Mouse (Mus musculus) WW6 (cell line): ENCODE results near the gene Cnn2.
A peak's percentile ranks its signal among the peaks of the same experiment; 100 is the strongest.

Experiments
- DNase-seq: peaks from one replicate; pipeline ENCODE4 v3.0.0-alpha.2; 2013; ENCODE audit warnings: low read depth, low spot score

Cnn2 gene

DNA sequence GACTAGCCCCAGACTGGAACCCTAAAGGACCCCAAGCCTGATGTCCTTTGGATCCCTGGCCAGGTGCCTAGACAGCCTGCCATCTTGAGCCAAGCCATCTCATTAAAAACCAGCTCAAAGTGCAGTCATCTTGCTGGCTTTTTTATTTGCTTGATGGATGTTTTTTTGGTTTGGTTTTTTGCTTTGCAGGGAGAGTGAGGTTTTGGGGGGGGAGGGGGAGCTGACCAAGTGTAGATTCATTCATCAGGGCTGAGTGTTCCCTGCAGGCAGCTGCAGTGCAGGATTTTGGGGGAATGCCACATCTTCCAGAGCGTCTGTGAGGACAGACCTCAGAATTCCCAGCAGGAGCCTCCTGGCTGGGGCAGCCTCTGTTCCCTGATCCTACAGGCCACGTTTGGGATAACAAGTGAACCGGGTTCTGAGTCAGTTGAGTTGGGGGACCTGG is 19.2 kb upstream of the Cnn2 start:
- DNase-seq, result no peak

DNA sequence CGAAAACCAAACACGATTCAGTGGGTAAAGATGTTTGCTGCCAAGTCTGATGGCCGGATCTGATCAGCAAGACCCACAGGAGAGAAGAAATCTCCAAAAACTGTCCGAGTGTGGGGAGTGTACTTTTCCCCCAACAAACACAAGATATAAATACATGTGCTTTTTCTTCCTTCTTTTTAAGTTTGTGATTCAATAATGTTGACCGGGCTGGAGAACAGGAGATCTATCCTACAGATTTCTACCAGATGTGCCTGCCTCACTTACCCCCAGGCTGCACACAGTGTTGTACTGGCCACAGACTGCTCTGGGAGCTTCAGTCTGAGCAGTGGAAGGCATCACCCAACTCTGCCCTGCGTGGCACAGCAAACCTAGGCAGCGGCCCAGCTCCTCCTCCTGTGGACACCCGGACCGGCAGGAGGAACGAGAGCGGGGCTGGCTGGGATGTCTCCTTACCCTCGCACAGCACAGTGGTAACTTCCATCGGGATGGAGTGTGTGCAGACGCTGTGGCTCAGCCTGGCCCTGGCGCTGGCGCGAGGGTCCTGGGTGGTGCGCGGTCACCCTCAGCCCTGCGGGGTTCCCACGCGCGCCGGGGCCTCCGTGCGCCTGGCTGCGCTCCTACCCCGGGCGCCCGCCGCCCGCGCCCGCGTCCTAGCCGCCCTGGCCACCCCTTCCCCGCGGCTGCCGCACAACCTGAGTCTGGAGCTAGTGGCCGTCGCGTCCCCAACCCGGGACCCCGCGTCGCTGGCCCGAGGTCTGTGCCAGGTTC is 17.8 kb upstream of the Cnn2 start, which contains the start of gene Grin3b:
Gene Grin3b, plus strand, starts transcription at position 301 of the 768 bp plus-strand sequence.
- DNase-seq, result no peak

DNA sequence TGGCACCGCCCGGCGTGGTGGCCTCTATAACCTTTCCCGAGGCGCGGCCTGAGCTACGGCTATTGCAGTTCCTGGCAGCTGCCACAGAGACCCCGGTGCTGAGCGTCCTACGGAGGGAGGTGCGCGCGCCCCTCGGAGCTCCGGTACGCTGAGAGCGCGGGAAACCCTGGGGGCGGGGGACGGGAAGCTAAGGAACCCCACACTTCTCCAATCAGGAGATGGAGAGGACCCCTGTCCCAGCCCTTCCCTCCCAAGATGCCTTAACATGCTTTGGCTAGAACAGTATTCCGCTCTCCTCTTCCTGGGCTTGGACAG is 17.2 kb upstream of the Cnn2 start:
- DNase-seq, result no peak

DNA sequence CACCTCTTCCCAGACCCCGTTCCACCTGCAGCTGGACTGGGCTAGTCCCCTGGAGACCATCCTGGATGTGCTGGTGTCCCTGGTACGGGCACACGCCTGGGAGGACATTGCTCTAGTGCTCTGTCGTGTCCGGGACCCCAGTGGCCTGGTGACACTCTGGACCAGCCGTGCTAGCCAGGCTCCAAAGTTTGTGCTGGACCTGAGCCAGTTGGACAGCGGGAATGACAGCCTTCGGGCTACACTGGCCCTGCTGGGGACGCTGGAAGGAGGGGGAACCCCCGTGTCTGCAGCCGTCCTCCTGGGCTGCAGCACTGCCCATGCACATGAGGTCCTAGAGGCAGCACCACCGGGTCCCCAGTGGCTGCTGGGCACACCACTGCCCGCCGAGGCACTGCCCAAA is 15.6 kb upstream of the Cnn2 start:
- DNase-seq, result no peak

DNA sequence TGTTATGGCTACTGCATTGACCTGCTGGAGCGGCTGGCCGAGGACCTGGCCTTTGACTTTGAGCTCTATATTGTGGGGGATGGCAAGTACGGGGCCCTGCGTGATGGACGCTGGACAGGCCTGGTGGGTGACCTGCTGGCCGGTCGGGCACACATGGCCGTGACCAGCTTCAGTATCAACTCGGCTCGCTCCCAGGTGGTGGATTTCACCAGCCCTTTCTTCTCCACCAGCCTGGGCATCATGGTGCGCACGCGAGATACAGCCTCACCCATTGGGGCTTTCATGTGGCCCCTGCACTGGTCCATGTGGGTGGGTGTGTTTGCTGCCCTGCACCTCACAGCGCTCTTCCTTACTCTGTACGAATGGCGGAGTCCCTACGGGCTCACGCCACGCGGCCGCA is 14.3 kb upstream of the Cnn2 start:
- no peak for DNase-seq

DNA sequence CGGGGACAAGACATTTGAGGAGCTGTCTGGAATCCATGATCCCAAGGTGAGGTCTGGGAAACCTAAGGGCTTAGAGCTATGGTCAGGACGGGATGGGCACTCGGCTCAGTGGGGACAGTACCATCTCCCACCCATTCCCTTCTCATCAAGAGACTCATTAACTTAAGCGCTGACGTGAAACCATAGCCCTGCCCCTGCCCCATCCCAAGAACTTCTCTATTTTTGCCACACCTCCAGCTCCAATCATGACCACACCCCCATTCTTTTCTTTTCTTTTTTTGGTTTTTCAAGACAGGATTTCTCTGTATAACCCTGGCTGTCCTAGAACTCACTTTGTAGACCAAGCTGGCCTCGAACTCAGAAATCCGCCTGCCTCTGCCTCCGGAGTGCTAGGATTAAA is 13.7 kb upstream of the Cnn2 start:
- DNase-seq, result no peak

DNA sequence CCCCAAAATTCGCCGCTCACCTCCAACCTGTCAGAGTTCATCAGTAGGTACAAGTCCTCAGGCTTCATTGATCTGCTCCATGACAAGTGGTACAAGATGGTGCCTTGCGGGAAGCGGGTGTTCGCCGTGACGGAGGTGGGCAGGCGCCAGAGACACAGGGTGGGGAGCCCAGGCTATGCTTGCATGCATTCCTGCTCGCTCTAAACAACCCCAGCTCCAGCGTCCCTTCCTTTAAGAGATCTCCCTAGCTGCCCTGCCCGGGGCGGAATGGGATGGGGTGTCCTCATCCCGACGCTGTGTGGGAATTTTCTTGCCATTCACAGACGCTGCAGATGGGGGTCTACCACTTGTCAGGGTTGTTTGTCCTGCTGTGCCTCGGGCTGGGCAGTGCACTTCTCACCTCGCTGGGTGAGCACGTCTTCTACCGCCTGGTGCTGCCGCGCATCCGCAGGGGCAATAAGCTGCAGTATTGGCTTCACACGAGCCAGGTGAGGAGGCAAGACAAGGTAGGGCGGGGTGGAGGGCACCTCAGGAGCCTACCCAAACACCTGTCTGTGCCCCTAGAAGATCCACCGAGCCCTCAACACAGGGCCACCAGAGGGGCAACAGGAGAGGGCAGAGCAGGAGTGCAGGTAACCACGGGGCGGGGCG is 12.2 kb upstream of the Cnn2 start:
- no peak for DNase-seq

DNA sequence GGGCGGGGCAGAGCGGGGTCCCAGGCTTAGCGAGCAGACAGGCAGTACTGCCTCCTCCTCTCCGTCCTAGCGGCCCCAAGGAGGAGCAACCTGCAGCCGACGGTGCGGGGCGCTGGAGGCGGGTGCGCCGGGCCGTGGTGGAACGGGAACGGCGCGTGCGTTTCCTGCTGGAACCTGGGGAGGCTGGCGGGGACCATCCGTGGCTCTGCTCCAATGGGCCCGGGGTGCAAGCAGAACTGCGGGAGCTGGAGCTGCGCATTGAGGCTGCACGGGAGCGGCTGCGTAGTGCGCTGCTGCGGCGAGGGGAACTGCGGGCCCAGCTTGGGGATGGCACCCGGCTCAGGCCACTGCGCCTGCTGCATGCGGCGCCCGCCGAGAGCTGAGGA is 11.7 kb upstream of the Cnn2 start:
- no peak for DNase-seq

DNA sequence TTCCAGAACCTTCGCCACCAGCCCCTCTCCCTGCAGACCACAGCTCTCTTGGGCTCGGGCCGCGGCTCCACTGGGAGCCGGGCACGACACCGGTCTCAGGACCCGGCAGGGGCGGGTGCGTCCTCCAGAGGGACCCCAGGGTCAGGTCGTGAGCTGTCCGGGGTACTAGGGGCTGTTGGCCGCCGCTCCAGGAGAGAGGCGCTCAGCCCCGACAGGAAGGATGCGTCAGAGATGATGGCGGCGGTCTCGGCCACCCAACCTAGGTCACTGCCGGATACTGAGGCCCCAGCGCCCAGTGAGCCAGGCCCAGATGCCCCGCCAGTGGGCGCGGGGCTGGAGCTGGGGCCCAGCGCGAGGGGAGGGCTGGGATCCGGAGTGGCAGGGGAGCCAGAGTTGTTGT is 11.1 kb upstream of the Cnn2 start:
- no peak for DNase-seq

DNA sequence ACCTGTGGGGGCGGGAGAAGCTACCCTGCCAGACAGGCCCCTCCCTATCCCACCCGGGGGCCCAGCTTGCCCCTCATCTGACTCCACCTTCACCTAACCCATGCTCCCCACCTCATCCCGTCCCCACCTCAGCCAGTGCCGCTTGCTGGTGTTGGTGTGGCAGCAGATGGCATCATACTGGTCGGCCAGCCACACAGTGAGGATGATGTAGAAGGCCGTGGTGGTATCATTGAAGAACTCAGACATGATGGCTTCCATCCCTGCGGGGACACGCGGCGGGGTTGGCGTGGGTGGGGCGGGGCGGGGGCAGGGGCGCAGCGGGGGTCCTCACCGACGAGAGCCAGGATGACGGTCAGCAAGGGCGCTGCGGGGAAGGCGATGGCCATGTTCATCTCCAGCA is 10.3 kb upstream of the Cnn2 start:
- DNase-seq, result no peak

DNA sequence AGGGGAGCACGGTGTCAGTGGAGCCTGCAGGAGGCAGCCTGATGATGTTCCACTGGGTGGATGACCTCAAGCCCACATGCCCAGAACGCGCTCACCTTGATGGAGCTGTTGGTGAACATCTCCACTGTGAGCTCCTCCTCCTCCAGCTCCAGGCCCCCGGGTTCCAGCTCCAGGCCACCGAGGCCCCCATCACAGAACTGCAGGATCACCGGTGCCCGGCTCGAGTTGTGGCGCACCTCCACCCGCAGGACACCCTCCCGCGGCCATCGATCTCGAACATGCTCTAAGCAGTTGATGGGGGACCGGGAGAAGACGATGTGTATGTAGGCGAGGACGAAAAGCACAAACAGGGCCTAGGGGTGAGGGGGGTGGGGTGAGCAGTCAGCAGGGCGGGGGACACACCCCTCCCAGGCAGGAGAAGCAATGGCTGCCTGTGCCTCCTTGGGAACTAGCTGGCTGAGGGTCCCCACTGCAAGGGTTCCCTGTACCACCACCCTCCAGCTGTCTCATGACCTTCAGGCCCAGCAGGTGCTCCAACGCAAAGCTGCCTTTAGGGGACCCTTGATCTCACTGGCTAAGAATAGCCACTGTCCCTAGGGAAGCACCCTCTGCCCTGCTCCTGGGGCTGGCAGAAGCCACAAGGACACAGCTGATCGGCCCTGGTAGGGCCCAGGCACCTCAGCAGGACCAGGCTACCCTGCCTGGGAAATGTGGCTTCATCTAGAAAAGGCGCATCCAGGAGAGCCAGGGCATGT is 8.8 kb upstream of the Cnn2 start:
- no peak for DNase-seq

DNA sequence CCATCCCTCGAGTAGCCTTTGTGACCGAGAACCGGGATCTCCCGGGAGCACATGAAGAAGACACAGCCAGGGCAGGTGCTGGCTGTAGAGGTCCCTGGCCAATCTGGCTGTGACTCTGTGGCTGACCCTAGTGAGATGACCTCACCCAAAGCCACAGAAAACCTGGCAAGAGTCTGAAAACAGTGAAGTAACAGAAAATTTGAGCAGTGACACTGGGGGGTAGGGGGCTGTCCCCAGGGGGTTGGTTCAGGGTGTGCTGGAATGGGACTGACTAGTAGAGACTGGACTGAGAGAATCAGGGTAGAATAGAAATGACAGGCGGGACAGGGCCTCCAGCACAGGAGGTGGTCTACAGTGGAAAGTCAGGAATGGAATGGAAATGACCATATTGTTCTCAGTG is 5.2 kb upstream of the Cnn2 start:
- no peak for DNase-seq

DNA sequence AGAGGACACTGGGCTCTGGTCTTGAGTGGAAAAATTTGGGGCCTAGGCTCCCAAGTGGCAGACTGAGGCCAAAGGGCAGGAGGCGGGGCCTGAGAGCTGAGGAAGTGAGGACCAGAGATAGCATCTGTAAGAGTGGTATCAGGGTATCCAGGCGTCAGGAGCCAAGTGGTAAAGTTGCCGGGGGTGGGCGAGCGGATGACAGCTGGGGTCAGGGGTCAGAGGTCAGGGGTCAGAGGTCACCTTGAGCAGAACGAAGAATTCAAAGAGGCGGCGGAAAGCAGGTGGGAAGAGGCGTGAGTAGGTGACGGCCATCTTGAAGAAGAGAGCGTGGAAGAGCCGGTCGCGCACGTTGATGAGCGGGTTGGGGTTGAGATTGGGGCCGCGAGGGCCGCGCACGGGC is 4.7 kb upstream of the Cnn2 start:
- DNase-seq, result no peak

DNA sequence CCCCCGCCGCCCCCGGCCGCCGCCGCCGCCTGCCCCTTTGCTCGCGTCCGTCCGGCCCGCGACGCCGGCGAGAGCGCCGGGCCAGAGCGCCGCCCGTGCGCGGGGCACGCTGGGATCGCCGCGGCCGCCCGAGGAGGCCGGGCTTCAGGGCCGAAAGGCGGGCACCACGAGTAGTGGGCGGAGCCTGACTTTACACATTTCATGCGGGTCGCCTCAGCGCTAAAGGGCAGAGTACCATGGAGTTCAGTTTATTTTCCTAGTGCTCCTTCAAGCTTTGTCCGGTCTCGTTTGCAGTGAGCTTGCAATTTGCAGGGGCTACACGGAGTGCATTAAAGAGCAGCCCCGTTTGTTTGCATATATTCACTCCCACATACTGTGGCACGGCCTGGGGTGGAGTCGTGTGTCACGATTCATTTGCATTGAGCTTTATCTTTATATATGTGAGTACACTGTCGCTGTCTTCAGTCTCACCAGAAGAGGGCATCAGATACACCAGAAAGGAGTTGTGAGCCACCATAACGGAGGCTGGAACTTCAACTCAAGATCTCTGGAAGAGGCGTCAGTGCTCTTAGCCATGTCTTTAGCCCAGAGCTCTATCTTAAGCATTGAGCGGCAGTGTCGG is 4.1 kb upstream of the Cnn2 start, which contains the start of gene Tmem259:
Gene Tmem259, minus strand, starts transcription at position 136 of the 622 bp plus-strand sequence.
- DNase-seq, result peak; percentile 79

DNA sequence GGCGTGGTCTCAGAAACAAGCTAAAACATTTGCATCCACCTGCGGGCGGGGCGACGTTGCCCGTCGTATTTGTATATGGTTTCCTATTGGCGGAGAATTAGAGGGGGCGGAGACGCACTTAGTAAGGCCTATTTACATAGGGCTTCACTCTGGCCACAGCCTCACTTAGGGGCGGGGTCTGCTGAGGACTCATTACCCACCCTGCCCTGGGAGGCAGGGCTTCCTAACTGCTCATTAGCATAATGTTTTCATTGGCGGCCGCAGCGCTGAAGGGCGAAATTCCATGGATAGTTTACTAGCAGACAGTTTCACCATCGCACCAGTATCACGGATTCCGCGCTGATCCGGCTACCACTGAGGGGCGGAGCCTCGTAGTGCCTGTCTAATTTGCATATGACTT is 3.5 kb upstream of the Cnn2 start:
- peak; percentile 94 for DNase-seq

DNA sequence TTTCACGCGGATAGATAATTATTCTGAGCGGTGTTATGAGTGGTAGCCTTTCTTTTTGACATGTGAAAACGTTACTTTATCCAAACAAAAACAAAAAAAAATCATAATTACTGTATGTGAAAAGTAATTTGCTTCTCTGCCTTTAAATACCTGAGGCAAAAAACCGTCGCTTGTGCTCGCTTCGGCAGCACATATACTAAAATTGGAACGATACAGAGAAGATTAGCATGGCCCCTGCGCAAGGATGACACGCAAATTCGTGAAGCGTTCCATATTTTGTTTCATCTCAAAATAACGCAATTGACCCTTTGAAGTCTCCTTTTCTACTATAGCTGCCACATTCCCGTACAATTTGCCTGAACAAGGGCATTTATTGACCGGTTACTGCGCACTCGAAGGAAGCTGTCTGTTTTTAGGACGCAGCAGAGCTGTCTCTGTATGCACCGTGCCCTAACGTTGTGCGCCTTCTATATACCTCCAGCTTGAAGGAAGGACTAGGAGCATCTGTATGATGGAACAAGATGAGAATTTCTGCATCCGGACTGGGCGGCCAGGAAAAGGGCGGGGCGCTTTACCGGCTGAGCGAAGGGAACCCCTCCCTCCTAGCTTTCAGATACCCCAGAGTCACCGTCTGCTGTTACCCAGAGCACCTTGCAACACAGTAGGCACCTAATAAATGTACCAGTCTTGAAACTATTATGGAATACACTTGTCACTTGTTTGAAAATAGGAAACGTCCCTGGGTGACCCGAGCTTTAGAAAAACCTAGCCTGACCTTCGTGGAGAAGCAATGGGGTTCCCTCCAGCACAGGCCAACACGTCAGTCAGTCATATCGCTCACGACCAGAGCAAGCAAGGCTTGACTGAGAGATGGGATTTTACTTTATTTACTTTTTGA is 2.8 kb upstream of the Cnn2 start:
- no peak for DNase-seq

DNA sequence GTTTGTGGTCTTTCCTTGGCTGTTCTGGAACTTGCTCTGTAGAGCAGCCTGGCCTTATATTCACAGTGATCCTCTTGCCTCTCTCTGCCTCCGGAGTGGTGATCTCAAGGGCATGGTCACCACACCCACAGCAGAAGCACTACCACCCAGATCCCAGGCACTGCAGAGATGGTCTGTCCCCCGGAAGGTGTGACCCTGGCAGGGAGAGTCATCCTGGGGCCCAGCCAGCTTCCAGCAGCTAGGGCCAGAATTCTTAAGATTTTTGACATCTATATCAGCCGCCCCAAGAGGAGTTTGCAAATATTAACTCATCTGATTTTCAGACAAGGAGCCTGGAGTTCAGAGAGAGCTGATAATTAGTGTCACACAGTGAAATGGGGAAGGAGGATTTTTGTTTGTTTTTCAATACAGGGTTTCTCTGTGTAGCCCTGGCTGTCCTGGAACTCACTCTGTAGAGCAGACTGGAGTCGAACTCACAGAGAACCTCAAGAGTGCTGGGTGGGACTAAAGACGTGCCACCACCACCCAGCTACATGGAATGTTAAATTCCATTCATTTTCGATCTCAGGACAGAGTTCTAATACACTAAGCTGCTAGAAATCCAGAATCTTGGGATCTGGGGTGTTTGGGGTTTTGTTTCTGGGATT is 2.0 kb upstream of the Cnn2 start:
- no peak for DNase-seq

DNA sequence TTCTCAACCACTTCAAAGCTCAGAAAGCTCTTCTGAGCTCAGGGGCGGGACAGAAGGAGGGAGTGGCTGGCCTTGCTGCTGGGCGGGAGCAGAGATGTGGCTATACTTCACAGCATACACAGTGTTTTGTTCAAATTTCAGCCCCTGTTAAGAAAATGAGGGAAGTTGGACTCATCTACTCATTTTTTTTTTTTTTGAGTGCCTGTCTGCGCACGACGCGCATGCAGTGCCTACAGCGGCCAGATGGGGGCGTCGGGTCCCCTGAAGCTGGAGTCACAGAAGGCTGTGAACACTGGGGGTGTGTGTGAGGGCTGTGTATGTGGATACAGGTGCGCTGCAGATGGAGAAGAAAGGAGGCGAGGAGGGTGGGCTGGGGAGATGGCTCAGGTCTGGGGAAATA is 1.4 kb upstream of the Cnn2 start:
- peak; percentile 77 for DNase-seq

DNA sequence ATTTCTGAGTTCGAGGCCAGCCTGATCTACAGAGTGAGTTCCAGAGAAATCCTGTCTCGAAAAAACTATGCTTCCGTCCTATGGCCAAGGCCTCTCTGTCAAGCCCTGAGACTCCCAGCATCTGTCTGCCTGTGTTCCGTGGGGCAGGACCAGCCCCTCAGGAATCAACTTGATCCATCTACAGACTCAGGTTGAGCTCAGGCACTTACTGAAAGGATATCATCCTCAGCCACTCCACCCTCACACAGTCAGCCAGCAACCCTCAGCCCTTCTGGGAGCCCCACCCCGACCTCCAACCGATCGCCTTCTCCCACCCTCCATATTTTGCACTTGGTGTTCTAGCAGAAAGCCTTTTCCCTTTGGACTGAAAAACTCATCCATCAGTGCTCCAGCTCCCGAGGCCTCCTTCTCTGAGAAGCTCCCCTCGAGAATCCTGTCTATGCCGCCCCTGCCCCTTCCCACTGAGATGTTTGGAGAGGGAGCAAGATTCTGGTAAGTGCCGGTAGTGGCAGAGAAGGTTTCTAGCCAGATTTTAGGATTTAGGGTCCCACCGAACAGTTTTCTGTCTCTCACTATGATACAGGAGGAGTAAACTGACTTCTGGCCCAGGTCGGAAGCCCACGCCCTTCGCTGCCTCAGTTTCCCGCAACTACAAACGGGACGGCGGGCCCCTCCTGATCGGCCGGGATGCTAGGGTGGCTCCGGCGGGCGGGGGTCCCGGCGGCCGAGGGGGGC is 446 bp upstream of the Cnn2 start:
- DNase-seq, result no peak

DNA sequence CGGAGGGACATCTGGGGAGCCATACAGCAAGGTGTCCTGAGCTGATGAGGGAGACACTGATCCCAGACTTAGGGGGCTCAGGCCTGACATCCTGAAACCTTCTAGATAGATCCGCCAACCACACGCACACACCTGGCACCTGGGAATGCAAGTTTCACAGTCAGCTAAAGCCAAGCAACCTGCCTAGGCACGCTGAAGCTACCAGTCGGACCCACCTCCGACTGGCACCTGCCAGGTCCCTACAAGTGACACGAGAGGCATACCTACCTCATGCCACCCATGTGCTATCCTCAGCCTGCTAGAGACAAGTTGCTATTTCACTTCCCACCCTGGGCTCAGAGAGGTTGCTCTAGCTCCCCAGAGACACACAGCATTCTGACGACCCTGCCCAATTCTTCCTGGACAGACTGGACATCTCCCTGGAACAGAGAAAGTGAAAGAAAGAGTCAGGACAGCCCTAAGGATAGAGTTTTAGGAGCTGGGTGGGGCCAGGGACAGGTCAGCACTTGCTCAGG is 945 bp downstream of the Cnn2 start:
- no peak for DNase-seq
